Mouse (Mus musculus) natural killer cell, adult 2 months (primary cell): ENCODE measurements around the gene Sbf2.

Source experiments
- DNase-seq, 2 experiments: peaks; one replicate each; pipeline ENCODE4 v3.0.0; 2022; ENCODE audit warnings: low spot score in 2 of 2

Sbf2 gene

DNA sequence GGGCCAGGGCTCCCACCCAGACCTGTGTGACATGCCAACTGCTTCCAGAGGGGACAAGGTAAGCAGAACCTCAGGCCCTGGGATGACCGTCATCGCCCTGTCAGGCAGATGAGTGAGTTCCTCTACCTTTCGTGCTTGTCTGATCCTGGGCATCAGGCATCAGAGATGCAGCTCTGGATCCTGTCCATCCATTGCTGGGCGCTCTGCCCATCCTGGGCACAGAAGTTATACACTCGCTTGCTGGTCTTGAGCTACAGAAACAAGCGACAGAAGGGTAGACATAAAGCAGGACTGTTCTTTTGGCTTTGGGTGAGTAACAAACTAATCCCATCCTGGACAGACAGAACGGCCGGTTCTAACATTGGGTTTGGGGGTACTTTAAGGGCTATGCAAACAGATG, 305.5 kb downstream of the Sbf2 start:
- no peak for DNase-seq

DNA sequence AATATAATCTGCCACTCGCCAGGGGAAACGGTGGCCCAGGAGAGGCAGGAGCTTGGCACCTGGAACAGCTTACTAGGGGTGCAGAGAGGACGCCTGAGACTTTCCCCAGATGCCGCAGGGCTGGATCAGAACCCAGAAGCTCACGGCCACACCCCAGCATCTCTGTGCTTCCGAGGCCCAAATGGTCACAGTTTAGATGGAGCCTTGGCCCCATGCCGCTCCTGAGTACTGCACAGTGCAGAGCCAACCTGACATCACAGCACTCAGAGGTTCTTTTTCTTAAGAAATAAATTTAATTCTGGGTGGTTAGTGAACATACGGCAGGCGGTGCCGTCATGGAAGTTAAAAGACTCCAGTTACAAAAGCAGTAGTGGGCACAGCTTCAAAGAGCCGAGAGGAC, 307.0 kb downstream of the Sbf2 start:
- no peak for DNase-seq

DNA sequence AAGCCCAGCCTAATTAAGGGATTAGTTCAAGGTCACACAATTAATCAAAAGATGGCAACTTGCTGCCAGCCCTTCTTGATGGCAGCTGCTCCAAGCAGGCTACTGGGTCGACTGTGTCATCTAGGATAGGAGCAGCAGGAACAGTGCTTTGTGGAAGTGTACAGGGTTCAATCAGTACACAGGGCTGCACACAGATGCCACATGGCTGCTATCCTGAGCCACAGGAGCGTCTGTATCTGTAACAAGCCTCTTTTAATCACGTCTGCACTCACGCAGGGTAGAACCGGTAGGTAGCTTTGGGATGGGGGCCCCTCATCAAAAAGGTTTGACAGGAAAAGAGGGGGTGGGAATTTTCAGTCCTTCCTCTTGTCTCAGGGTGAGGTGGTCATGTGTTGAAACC, 308.4 kb downstream of the Sbf2 start:
- DNase-seq, result no peak

DNA sequence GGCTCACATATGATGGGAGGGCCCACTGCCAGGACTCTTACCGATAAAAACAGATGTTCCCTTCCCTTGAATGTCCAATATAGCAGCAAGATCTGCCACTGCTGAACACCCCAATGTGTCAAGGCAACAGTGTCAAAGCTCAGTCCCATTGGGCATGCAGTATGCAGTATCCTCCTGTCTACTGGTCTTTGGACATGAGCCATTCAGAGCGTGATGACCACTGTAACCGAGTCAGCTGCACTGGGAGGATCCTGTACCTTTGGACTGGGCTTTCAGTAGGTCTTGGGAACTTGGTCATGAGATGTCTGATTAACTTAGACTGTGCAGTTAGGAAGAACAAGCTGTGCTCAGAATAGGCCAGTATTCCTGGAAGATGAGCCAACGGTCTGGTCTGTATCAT, 309.2 kb downstream of the Sbf2 start:
- DNase-seq, result no peak

DNA sequence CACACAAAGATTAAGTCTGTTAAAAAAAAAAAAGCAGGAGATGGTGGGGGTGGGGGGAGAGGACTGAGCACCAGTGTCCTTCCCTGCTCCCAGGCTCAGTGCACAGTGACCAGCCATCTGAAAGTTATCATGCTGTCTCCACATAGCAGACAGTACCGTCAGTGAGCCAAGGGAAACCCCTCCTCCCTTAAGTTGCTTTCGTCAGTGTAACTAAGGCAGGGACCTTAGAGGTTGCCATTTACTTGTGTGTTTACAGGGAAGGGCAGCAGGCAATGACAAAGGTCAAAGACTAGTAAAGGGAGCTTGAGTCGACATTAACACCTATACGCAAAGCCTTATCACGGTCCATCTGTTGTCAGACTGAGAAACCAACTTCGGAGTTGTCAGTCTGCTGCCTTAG, 311.8 kb downstream of the Sbf2 start:
- DNase-seq, result no peak

DNA sequence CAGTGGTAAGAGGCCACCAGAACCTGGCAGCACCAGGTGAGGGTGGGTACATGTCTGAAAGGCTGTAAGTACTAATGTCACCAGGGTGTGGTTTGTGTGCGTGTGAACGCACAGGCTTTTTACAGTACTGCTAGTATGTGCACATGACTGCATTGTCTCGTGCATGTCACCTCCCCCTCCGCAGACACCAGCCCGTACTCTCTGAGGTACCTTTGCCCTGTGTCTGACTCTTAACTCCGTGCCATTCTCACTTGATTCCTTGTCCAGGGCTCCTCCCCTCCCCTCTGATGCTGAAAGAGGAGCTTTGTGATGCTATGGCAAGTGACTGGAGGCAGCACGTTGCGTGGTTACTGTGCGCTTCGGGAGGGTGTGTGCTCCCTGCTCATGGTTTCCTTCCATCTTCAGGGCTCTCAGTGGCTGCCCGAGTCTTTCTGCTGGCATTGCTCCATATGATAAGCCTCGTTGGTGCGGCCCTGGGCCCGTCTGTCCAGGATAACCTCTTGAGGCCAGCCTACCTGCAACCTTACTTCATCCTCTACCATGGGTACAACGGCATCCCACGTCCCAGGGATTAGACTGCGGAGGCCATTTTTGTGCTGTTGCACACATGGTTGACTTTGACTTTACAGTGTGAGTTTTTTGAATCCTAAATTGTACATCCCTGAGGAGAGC, 315.8 kb downstream of the Sbf2 start:
- no peak for DNase-seq

DNA sequence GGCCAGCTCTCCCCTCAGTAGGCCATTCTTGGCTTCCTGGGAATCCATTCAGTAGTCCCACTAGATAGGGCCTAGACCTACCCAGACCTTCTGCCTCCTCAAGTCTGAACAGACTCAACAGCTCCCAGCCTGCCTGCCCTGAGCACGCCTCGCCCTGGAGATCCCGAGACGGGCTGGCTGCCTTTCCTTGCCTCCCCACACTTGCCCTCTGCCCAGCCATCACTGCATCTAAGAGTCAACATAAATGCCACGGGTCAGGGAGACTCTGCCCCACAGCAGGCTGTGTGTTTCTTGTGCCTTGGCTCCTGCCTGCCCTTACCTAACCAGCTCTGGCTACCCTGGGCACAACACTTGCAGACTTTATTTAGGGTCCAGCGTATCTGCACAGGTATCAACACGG, 316.6 kb downstream of the Sbf2 start:
- DNase-seq, result no peak

DNA sequence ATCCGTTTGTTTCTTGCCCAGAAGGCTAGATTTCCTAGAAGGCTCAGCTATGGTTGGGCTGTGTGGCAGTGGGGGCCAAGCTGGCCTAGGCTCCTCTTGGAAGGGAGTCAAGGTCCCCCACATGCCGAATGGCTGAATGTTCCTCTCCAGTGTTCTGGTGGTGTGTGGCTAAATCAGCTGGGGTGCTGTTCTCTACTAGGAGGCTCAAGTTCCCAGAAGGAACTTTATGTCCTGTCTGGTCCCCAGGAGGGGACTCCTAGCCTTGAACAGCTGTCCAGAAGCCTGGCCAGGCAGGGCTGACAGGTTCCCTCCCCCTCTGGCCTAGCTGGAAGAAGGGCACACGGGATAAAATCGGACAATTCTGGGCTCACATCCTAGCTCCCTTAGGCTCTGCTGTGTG, 317.1 kb downstream of the Sbf2 start:
- no peak for DNase-seq

DNA sequence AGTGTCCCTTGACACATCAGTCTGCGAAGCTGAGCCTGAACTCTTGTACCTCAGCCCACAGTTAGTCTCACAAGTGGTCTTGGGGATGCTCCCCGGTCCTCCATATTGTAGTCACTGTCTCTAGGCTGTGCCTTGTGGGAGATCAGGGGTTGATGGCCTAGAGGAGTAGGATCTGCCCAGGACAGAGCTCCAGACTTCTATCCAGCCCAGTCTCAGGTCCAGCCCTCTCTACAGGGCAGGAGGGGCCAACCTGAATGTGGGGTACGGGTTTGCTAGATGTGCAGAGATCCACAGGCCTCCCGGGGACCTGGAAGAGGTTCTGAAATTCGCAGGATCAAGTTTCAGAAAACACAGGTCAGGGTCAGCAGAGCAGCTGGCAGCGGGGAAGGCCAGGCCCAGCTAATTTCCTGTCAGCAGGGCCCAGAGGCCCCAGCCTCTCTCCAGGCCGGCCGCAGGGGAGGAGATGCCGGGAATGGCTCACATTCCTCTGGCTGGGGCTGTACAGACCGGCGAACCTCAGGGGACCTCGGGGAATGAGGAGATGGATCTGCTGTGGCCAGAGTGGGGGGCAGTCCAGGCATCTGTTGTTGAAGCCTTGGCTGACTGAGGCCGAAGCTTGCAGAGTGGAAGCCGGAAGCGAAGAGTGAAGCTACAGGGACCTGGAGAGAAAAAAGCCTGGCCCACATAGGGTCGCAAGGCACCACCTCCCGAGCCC, 317.7 kb downstream of the Sbf2 start:
- DNase-seq, result no peak

DNA sequence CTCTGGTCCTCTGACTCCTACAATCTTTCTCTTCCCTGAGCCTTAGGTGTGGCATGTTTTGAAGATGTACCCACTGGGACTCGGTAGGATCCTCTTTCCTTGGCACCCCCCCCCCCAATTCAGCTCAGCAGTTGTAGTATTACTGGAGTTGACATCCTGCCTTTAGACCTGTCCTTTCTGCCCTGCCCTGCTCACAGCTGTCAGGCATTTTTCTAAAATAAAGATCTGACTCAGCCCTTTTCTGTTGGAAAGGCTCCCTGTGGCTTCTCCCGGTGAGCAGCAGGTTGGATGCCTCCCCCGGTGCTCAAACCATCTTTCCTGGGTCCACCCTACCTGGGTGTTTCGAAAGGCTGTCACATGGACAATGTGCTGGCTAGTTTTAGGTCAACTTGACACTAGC, 325.1 kb downstream of the Sbf2 start:
- no peak for DNase-seq

DNA sequence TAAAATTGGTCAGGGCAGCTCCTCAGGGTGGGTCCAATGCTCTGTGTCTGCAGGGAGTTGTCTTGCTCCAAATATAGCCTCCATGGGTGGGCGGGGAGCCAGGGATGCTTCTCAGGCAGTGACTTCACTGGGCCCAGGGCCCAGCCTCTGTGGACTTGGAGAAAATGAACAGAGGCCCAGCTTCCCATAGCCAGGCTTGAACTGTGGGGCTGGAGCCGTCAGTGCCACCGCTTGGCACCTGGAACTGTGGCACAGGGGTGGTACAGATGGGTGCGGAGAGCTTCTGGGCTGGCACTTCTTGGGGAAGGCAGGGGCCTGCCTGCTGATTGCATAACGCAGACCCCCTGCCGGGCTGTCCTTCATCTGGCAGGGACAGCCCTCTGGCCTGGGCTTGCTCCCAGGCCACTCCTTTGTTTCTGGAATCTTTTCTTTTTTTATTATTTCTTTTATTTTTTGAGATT, 326.0 kb downstream of the Sbf2 start:
- no peak for DNase-seq

DNA sequence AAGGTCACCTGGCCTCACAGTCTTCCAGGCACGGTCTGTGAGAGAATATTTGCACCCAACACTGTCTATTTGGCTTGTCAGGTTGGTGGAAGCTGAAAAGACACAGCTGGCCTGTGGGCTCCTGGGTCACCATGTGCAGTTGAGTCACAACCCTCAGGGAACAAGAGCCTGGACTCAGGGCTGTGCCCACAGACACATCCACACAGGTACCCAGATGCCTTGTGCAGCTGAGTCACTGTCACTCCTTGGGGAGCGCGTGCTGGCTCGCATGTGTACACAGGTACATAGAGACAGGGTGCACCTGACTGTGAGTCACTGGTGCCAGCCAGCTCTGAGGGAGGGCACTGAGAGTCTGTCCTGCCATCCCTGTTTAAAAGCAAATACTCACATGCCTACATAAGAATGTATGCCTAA, 326.5 kb downstream of the Sbf2 start:
- DNase-seq, result peak in 1 of 2 experiments; percentile 38

DNA sequence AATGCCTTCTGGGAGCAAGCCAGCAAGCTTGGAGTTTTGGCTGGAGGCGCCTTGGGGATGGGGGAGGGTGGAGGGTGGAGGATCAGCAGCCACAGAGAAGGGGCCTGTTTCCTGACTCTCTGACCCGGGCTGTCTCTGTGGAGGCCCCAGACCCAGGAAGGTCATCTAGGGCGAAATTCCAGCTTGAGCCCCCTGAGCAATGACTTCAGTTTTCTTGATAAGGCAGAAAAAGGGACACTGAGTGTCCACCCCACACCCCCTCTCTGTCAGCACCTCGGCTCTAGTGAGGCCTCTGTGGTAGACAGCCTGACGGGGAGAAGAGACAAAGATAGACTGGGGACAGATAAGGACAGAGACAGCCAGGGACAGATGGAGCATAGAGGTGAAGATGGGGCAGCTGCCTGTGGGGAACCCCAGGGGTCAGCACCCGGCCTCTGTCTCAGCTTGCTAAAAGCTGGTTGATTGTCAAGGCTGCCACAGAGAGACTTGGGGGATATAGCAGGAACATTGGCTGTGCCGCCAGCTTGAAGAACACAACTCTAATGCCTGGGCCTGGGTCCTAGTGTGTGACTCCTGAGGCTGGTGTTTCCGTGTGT, 327.1 kb downstream of the Sbf2 start:
- DNase-seq, result no peak

DNA sequence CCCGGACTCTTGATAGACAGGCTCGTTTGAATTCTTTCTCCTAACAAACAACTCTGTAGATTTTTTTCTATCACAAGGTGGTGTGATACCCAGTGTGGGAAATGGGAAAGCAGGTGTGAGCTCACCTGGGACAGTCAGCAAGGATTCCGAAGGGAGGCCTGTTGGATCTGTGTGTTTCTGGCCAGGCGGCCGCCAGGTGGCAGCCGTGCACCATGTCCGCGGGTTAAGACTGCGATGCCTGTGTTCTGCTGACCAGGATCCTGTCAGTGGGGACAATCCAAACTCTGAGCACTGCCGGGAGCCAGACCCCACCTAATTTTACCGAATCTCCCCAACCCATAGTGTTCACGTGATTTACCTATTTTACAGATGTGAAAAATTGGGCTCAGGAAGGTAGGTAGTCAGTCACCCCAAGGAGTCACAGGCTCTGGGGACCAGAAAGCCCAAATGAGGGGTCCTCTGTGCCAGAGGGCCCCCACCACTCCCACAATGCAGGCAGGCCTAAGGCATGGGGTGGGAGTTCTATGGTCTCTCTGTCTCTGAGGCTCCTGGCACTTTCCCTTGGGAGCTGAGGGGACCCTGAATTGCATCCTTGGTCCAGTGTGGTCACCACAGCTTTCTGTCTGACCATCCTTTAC, 327.8 kb downstream of the Sbf2 start:
- peak; percentile 37 to 74 for DNase-seq

DNA sequence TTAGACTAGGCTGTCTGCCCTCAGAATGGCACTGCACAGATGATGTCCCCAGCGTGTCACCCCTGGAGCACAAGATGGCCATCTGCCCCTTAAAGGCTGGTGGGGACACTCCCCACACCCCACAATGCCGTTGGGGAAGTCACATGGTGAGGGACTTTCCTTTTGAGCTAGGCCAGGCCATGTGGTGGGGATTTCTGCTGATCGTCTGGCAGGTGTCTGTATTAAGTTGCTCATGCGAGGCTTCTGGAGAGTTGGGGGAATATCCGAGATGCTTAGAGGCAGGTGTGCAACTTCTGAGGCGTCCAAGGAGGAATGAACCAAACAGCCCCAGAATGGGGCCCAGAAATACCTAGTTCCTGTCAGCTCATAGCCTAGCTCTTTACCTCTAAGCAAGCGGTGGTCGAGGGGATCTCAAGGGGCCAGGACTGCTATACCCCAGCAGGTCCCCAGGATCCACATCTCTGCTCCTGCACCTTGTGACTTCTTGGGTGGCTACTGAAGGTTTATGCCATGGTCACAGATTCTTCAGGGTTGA, 328.5 kb downstream of the Sbf2 start:
- peak; percentile 13 to 82 for DNase-seq

DNA sequence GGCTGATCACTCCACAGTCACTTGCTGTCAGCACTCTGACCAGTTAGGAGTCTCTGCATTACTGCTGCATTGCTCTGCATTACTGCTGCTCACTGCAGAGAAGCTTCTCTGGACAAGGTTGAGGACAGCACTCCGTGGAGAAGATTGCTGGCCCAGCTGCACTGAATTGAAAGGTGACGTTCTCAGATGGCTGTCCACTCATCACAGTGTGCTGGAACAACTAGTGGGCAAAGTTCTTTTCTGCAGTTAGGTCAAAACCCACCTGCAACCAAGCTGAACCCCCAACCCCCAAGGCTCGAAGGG, 328.9 kb downstream of the Sbf2 start:
- DNase-seq, result no peak

DNA sequence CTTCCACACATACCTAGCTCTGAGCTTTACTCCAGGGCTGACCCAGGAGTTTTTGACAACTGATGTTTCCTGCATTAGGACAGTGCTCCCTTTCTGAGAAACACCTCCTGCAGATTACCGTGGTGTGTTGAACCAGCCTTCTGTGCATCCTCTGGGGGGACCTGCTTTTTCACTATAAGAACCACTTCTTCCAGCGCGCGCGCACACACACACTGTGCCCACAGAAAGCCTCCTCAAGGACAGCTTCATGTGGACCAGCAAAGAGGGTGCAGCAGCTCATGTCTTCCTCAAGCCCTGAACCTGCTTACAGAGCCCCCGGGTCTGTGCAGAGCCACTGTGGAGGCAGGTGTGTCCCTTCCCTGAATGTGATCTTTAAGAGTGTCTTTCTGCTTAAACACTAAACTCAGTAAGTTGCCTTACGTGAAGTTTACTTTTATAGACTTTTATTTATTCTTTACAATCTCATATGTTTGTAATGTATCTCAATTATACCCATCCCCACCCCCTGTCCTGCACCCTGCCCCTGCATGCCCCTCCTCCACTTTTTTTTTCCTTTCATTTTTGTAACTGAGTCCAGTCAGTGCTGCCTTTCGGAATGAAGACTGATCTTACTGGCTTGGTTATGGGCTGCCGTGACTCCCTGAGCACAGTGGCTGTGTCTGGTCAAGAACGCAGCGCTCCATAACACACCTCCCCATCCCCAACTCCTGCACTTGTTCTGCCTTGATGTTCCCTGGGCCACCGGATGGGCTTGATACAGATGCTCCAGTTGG, 329.5 kb downstream of the Sbf2 start:
- DNase-seq, result no peak

DNA sequence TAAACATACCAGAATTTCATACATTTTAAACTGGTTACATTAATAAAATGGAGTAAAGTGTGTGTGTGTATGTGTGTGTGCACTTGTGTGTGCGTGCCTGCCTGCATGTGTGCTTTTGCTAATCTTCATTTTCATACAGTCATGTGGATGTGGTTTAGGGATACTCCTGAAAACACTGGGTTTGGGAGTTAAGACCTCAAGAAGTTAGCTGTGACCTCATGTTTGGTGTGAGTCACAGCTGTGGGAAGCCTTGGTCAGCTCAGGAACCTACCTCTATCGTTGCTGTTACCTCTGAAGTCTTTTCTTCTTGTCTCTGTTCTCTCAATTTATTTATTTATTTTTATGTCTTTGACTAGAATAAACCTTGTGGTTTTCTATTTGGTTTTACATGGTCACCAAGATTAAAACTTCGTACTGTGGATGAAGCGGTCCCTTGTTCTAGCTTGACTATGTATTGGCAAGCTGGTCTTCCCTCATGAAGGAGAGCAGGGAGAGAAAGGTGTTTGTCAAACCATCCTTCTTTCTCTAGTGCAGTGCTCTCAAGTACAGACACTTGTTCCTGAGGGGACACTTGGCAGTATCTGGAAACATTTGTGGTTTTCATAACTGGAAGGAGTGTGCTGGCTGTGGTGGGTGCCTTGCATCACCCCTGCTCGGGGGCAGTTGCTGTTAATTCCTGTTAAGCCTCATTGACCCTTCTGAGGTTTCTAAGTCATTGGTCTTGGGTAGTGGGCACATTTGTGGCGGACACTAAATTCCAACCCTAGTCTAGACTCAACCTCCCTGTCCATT, 331.0 kb downstream of the Sbf2 start:
- DNase-seq, result no peak

DNA sequence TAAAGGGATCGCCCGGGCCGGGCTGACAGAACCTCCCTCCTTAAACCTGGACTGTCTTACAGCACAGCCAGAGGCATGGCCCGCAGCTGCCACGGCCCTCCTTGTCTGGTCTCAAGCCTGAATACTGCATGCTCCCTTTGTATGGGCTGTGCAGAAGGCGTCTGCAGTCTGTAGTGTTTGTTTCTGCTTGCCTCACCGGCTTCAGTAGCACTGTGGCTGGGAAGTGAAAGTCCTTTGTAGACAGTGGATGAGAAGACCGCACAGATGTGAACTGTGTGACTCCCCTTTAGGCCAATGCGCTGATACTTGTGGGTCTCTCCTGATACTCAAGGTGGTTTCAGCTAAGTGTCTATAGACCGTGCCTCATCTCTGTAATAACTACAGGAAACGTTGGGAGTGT, 331.9 kb downstream of the Sbf2 start:
- DNase-seq, result peak in 1 of 2 experiments; percentile 44

DNA sequence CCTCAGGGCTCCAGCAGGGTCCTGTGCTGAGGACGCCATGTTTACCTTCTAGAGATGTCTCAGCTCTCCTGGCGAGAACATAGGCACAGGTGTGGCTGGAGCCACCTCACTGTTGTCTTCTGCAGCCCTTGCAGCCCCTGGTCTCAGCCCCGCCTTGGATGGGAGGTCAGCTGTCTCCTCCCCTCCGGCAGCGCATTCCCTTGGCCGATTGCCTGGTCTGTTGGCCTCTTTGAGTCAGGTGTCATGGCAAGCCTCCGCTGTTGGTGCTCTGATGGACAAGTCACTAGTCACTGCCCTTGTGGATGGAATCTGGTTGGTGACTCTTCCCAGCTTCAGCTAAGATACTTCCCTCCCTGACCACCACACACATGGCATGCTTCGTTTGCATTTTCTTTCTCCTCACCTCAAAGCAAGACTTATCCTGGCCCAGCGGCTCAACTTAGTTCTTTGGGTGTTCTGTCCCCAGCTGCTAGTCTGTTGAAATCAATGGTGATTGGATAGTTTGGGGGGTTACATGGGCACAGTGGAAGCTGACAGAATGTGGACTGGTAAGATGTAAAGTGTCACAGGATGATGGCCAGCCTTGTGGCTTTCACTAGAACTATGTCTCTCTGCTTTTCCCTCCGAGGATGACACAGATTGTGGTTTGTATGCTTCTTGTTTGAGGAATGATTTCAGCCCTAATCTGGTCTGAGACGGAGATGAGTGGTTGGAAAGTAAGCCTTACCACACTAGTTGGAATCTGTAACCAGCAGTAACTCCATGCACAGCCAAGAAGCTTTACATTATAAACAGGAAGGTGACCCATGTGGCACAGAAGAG, 333.1 kb downstream of the Sbf2 start:
- DNase-seq, result no peak
